Comparison of ENCODE assay signal across 8 mouse cellular contexts in genomic region chr10:26798752-26799411, GRCm38 (mm10). TPM values are rescaled to one million over a fixed set of nuclear protein-coding genes. Genes with fewer than 3 reads are reported as not detected.
DNase-seq lines count a peak whose midpoint lies in the region; ATAC-seq and TF ChIP-seq lines count a peak whose summit lies in the region.

No protein-coding gene starts in this region.

- H3K79me2 ChIP-seq in CH12.LX (replicated peaks; ENCODE audit: control insufficient read depth, extremely low read depth, insufficient read depth, poor library complexity, severe bottlenecking) (no peaks in the 10 kb centered on the region), myocyte (ENCODE audit: control insufficient read depth, insufficient read depth) (no peaks in the 10 kb centered on the region)

- no peak for ATAC-seq in kidney, embryonic 15.5 days (replicated peaks; ENCODE audit: low FRiP score)
- ATAC-seq in heart, embryonic 16.5 days (replicated peaks; ENCODE audit: extremely low read depth, insufficient read depth, low FRiP score), result no peak
- no peak for ATAC-seq in frontal cortex, adult (ENCODE audit: low TSS enrichment)

- no peak for DNase-seq in kidney, postnatal 14 days
- peak; percentile 31 for DNase-seq in CH12.LX (ENCODE audit: extremely low read depth)
- no peak for DNase-seq in cerebellum, adult 11-12 months
- no peak for DNase-seq in right cerebral cortex, postnatal 25 days

- in situ Hi-C loops in CH12.LX (cut with MboI; ENCODE audit: low pct_ligation_motif_present, low pct_unique_long_range_greater_than_20kb, low sequenced_read_pairs), result no loop called here

- no peak overlapping the region for H3K4me3 ChIP-seq in kidney, embryonic 15.5 days (replicated peaks)
- H3K4me3 ChIP-seq in CH12.LX (replicated peaks in 1 of 3; ENCODE audit: low read depth in 2 of 3, low read length in 2 of 3, poor library complexity in 1 of 3), result no peak overlapping the region
- H3K4me3 ChIP-seq in heart, embryonic 16.5 days (ENCODE audit: low read length), result no peak overlapping the region
- no peak overlapping the region for H3K4me3 ChIP-seq in myocyte

- no peak overlapping the region for H3K9ac ChIP-seq in kidney, embryonic 15.5 days
- H3K9ac ChIP-seq in CH12.LX (ENCODE audit: insufficient read depth, low read depth), result no peak overlapping the region
- H3K9ac ChIP-seq in heart, embryonic 16.5 days (ENCODE audit: low read length), result no peak overlapping the region

- H3K4me2 ChIP-seq in kidney, embryonic 15.5 days, result no peak overlapping the region
- H3K4me2 ChIP-seq in CH12.LX (ENCODE audit: insufficient read depth, low read depth, poor library complexity, severe bottlenecking) (no peak overlapping the region; the same call in 1 of the 2 replicates), myocyte (ENCODE audit: low read depth) (peak overlapping the region; percentile 72)
- 0 out of 2 replicates have a peak overlapping the region, but pooled peaks have one; percentile 8 for H3K4me2 ChIP-seq in heart, embryonic 16.5 days (ENCODE audit: low read depth, low read length)

- no peak for TF ChIP-seq CTCF in CH12.LX (conservative IDR thresholded peaks at IDR 0.05 in 1 of 2, IDR thresholded peaks at IDR 0.05 in 1 of 2; ENCODE audit: low read depth in 2 of 2, low read length in 2 of 2)

- H3K27me3 ChIP-seq in kidney, embryonic 15.5 days, result no peaks in the 10 kb centered on the region
- no peaks in the 10 kb centered on the region for H3K27me3 ChIP-seq in CH12.LX (replicated peaks)
- no peaks in the 10 kb centered on the region for H3K27me3 ChIP-seq in heart, embryonic 16.5 days (ENCODE audit: control insufficient read depth, insufficient read depth, low read length)
- H3K27me3 ChIP-seq in myocyte (ENCODE audit: control insufficient read depth, insufficient read depth, insufficient read length), result no peaks in the 10 kb centered on the region

- TF ChIP-seq RAD21 in CH12.LX (IDR thresholded peaks at IDR 0.05; ENCODE audit: low read depth, low read length), result no peak

- H3K27ac ChIP-seq in kidney, embryonic 15.5 days, result peak overlapping the region; percentile 82
- peak overlapping the region; percentile 47 for H3K27ac ChIP-seq in CH12.LX (ENCODE audit: insufficient read depth, low read depth)
- H3K27ac ChIP-seq in heart, embryonic 16.5 days (ENCODE audit: low read length), result peak overlapping the region; percentile 78

- no peaks in the 10 kb centered on the region for H3K9me3 ChIP-seq in kidney, embryonic 15.5 days (replicated peaks)
- no peaks in the 10 kb centered on the region for H3K9me3 ChIP-seq in CH12.LX (replicated peaks; ENCODE audit: low read length)
- no peaks in the 10 kb centered on the region for H3K9me3 ChIP-seq in heart, embryonic 16.5 days (replicated peaks; ENCODE audit: control insufficient read depth, low read length)

- TF ChIP-seq POLR2A in CH12.LX (IDR thresholded peaks at IDR 0.05; ENCODE audit: low read depth, low read length) (no peak), myocyte (IDR thresholded peaks at IDR 0.05; ENCODE audit: insufficient read length, low read depth) (no peak)

- H3K4me1 ChIP-seq in kidney, embryonic 15.5 days, result peaks cover 35% of the 10 kb centered on the region
- peaks cover 9 to 26% of the 10 kb centered on the region in 2 experiments for H3K4me1 ChIP-seq in CH12.LX (ENCODE audit: control insufficient read depth in 1 of 2, insufficient read depth in 2 of 2)
- peaks cover 31% of the 10 kb centered on the region for H3K4me1 ChIP-seq in heart, embryonic 16.5 days (ENCODE audit: control insufficient read depth, insufficient read depth, low read length)

- no peaks in the 10 kb centered on the region for H3K36me3 ChIP-seq in kidney, embryonic 15.5 days
- H3K36me3 ChIP-seq in CH12.LX (replicated peaks in 1 of 2; ENCODE audit: control insufficient read depth in 1 of 2, insufficient read depth in 1 of 2, low read length in 1 of 2) (no peaks in the 10 kb centered on the region), myocyte (ENCODE audit: control insufficient read depth, insufficient read depth) (no peaks in the 10 kb centered on the region)
- no peaks in the 10 kb centered on the region for H3K36me3 ChIP-seq in heart, embryonic 16.5 days (ENCODE audit: control insufficient read depth, insufficient read depth)

- 41% methylated on average over 10 of the region's 10 CpGs for WGBS in kidney, embryonic 15.5 days
- WGBS in heart, embryonic 16.5 days, result 50% methylated on average over 10 of the region's 10 CpGs

- H3ac ChIP-seq in myocyte (ENCODE audit: control insufficient read depth, insufficient read length), result no peak overlapping the region

- dilution Hi-C loops in CH12.LX (cut with MboI; ENCODE audit: extremely low pct_ligation_motif_present, extremely low pct_unique_long_range_greater_than_20kb, low sequenced_read_pairs), result no loop called here

- no peak for TF ChIP-seq EP300 in CH12.LX (IDR thresholded peaks at IDR 0.05; ENCODE audit: low read length)

TF ChIP-seq in CH12.LX, 34 proteins besides CTCF, POLR2A, EP300 and RAD21:
- TF ChIP-seq ZKSCAN1 (IDR thresholded peaks at IDR 0.05; ENCODE audit: borderline replicate concordance, low read depth, low read length) (no peak), NELFE (IDR thresholded peaks at IDR 0.05; ENCODE audit: low read depth, low read length) (no peak), JUND (conservative IDR thresholded peaks at IDR 0.05; ENCODE audit: low read depth, low read length) (0 out of 2 replicates have a peak, but pooled peaks have one; percentile 11), E2F4 (IDR thresholded peaks at IDR 0.05; ENCODE audit: insufficient replicate concordance, low read depth, low read length) (no peak), IRF4 (IDR thresholded peaks at IDR 0.05; ENCODE audit: low read depth, low read length) (peak; percentile 70; the same call in 1 of the 2 replicates), UBTF (IDR thresholded peaks at IDR 0.05; ENCODE audit: low read depth, low read length) (no peak), MYC (IDR thresholded peaks at IDR 0.05; ENCODE audit: low read depth, low read length) (no peak), MAZ (IDR thresholded peaks at IDR 0.05; ENCODE audit: low read depth, low read length) (no peak)

TF ChIP-seq in myocyte, 11 proteins besides CTCF, POLR2A, EP300 and RAD21:
- TF ChIP-seq MAX (IDR thresholded peaks at IDR 0.05; ENCODE audit: low read depth) (no peak), TCF12 (IDR thresholded peaks at IDR 0.05; ENCODE audit: insufficient read depth, poor library complexity, severe bottlenecking) (no peak), CEBPB (IDR thresholded peaks at IDR 0.05; ENCODE audit: insufficient read depth, poor library complexity, severe bottlenecking) (no peak), MYOD1 (IDR thresholded peaks at IDR 0.05; ENCODE audit: control insufficient read depth in 1 of 3, insufficient read length in 2 of 3, low read depth in 2 of 3) (peak in 1 of 3 experiments; percentile 6), E2F4 (IDR thresholded peaks at IDR 0.05; ENCODE audit: insufficient read depth) (no peak), MYOG (IDR thresholded peaks at IDR 0.05; ENCODE audit: control insufficient read depth in 1 of 3, insufficient read depth in 1 of 3, insufficient read length in 2 of 3, low read depth in 2 of 3) (no peak), REST (IDR thresholded peaks at IDR 0.05; ENCODE audit: insufficient read depth, insufficient read length) (no peak)

RNA-seq across cellular contexts. Expression of gene Arhgap18, which starts 45.7 kb away (rescaled TPM):
- 41.0 and 45.0 TPM in 2 replicates for polyA plus RNA-seq in kidney, embryonic 15.5 days (2015; fragmentation: Nextera tagmentation; extraction: Ambion mirVana)
- total RNA-seq in CH12.LX (2012; rRNA removed) (3.2 and 3.3 TPM in 2 replicates), CH12.LX (2014; rRNA removed) (4.2 and 4.3 TPM in 2 replicates)
- polyA plus RNA-seq in CH12.LX (2012; ENCODE audit: insufficient read length, low read depth) (3.0 and 3.3 TPM in 2 replicates), myocyte (2012; fragmentation: generic; extraction: Trizol) (1.9 TPM)
- polyA plus RNA-seq in heart, embryonic 16.5 days (2015; fragmentation: Nextera tagmentation; extraction: Ambion mirVana), result 39.6 and 42.4 TPM in 2 replicates

Comparison
In these comparisons a context has a peak if more than half of its experiments do, and no peak if none do; other contexts are left out.
1. H3K4me2 ChIP-seq: peak in heart, embryonic 16.5 days (single experiment) and myocyte (single experiment); none in kidney, embryonic 15.5 days (single experiment) and CH12.LX (single experiment).
2. Peak in every context shown above with its lines, with median percentiles within 50 percentile points of each other: H3K27ac ChIP-seq.